Mouse (Mus musculus) bone marrow, adult 2 months (tissue): ENCODE data around the gene Ank2.

ENCODE experiments used
- CTCF ChIP-seq: fragments of 200-500 bp; IDR thresholded peaks from 2 replicates; pipeline ENCODE4 v1.5.1; 2011; ENCODE audit warnings: low read length, control low read depth; ENCODE audit not compliant: control insufficient read depth, insufficient read depth
- POLR2A ChIP-seq: fragments of 200-500 bp; IDR thresholded peaks from 2 replicates; pipeline ENCODE4 v1.6.1; 2011; ENCODE audit warnings: low read depth, mild to moderate bottlenecking, control low read depth, low read length, borderline replicate concordance; ENCODE audit not compliant: control insufficient read depth

GRCm38 (mm10) chr3:127211119-127211518 lies 288.0 kb downstream of the Ank2 start:
- TF ChIP-seq CTCF (no peak), POLR2A (no peak)
